Mouse (Mus musculus) testis, postnatal 14 days (tissue): ENCODE results near the gene Glrx5.

ENCODE experiments used
- DNase-seq: peaks from one replicate; pipeline ENCODE4 v3.0.0; 2021; ENCODE audit warnings: low spot score

The Glrx5 gene

GRCm38 (mm10) chr12:105004956-105005714 is 27.4 kb upstream of the Glrx5 start:
- no peak for DNase-seq

DNA sequence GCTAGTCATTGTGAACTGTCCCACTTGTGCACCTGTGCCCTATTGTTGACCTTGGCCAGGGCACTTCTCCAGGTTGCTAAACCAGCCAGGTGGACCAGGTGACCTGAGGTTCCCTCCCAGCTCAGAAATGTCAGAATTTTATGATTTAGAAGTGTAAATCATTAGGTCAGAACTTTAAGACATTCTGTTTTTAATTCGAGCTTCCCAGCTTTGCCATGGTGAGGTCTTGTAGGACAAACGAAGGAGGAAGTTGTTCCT is 26.8 kb upstream of the Glrx5 start:
- DNase-seq, result no peak

GRCm38 (mm10) chr12:105008150-105008549 is 24.3 kb upstream of the Glrx5 start:
- no peak for DNase-seq

DNA sequence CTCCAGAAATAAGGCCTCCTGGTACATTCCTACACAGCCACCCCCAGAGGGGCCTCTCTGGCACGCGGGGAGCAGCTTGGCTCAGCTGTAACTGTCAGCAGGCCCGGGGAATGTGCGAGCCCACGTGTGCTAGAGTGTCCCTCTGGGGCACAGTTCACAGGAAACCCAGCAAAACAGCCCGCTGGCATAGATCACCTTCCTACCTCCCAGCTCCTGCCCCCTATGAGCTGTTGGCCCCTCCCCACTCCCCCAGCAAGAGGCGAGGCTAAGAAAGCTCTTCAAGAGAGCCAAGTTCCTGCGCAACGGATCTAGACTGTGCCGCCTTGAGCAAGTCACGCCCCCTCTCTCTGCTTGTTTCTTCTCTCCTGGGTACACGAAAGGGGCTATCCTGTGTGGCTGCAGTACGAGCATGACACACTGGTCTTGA is 23.7 kb upstream of the Glrx5 start:
- no peak for DNase-seq

DNA sequence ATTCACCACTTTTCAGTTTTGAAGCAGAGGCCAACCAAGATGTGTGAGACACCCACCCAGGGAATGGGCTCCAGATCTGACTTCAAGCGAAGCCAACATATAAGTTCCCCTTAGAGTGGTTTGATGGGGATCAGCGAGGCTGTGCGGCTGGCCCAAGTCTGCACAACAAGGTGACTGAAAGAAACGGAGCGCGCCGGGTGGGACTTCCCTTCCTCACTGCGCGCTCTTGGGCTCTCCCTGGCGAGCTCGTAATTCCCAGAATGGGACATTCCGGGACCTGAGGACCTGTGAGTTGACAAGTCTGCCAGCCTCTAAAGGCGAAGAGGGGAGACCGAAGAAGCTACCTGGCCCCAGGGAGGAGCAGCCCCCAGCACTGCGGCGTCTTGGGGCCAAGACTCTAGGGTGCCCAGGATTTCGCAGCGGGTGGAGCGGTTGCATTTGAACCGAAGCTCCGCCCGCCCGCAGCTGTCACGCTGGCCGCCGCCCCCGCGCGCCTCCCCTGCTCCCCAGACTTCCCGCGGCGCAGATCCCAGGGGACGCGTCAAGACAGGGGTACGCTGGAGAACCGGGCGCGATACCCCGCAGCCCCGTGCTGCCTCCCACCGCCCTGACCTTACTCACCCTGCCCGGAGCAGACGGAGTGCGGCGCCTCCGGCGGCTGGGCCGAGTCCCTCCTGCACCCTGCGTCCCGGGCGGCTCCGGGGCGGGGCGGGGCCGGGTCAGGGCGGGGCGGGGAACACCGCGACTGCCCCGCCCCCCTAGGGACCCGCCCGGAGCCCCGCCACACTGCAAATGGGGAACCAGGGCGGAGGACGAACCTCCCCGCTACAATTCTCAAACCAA is 22.9 kb upstream of the Glrx5 start, which contains the start of gene Syne3:
Gene Syne3 (minus strand): TSS at position 440 of the 843 bp plus-strand sequence.
- no peak for DNase-seq

DNA sequence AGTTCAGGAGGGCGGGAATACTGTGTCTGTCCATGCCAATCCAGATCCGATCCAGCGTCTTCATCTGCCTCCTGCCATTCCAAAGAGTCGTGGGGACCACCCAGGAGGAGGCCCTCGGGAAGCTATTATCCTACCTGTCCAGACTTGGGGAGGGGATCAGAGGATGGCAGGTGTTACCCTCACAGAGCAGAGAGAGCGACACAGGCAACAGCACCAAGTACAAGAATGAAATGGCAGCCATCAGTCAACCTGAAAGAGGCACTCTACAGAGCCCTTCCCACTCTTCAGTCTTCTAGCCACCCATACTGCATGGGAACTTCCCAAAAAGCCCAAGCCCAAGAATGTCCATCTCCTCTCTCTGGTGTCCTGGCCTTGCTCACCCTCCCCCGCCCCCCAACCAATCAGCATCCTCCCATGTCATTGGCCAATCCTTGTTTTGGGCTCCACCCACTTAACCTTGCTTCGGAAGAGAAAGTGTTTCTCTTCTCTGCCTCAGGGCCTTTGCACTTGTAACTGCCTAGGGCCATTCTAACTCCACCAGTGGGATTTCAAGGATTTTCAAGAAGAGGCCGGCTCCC is 22.2 kb upstream of the Glrx5 start:
- no peak for DNase-seq

GRCm38 (mm10) chr12:105011589-105011988 is 20.9 kb upstream of the Glrx5 start:
- no peak for DNase-seq

DNA sequence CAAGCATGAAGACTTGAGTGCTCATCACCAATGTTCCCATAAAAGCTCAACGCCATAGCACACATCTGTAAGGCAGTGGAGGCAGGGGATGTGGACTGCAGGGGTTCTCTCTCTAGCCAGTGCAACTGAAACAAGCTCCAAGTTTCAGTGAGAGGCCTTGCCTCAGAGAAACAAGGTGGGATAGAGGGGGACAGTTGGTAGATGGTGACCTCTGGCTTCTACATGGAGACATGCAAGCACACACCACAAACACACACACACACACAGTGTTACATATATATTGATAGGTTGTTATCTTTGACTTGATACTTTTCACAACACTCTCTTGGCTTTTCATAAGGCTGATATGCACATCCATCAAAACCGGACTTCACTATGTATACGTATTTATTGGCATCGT is 20.2 kb upstream of the Glrx5 start:
- DNase-seq, result no peak

DNA sequence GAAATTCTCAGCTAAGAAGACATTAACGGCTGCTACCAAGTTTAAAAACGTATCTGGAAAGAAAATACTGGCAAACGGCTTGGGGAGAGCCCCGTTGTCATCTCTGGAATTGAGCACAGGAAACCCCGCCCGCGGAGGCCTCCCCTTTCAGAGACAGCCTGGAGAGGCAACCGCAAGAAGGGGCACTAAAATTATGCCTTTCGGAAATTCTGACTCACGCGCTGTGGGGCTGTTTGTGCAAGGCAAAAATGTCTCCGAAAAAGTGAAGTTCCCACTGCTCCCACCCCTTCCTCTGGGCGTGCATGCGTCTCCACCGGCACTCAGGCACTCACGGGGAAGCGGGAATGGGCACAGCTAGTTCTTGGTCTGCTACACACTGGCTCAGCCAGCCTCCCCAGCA is 19.4 kb upstream of the Glrx5 start:
- peak; percentile 63 for DNase-seq

GRCm38 (mm10) chr12:105016199-105016598 is 16.3 kb upstream of the Glrx5 start:
- DNase-seq, result no peak

- no peak for DNase-seq
Measured at GRCm38 (mm10) chr12:105016639-105017038, 15.8 kb upstream of the Glrx5 start.

DNA sequence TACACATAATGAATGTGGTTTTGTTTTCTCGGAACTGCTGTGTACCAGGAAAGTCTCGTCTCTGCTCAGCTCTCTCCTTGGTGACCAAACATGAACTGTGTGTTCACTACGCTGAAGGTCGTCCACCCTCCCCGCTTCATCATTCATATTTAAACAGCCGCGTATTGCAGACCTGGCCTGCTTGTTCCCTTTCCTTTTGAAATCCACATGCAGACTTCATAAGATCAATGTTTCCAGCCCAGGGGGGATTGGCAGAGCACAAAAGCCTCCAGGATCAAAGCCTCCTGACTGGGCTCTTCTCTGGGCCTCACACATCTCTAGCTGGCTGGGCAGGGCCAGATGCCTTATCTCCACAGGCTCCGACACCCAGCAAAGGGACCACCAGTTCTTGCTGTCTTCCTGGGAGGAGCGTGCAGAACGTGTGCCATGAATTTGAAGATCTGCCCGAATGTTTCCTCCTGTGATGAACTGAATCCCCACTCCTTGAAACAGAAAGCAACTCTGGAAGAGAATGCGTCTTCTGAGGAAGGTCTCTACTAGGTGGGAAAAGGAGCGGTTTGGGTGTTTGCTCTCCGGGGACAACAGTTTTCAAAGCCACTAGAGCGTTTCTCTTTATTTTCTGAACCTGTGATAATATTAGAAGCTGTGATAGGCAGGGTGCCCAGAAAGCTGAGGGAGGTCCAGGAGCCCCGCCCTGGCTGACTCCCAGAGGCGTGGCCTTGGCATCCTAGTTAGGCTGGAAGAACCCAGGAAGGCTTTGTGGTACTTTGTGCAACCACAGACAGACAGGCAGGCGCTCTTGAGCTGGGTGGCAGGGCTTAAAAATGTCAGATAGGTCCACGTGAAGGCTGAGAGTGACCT is 12.9 kb upstream of the Glrx5 start:
- DNase-seq, result peak; percentile 79

DNA sequence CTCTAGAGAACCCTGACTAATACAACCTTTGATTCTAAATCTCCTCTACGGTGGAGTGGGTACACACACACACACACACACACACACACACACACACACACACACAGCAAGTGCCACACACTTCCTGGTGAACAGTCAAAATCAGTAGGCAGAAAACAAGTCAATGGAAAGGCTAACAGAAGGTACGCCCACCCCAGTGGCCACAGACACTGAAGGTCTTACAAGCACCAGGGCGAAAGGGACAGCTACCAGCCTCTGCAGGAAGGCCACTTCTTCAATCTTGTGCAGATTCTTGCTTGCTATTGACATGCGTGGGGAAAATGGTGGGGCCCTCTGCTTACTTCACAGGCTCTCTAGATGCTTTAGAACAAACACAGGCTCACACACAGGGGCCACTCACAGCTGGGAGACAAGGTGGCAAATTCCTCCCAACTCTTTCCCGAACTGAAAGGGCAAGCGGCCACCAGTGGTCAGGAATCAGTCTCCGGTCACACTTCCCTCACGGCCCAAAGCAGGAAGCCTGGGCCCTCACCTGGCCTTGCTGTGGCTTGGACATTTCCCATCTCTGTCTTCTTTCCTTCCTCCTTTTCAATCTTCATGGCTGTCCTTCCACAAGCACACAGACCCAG is 10.9 kb upstream of the Glrx5 start:
- DNase-seq, result no peak

GRCm38 (mm10) chr12:105022141-105022540 is 10.3 kb upstream of the Glrx5 start:
- DNase-seq, result no peak

DNA sequence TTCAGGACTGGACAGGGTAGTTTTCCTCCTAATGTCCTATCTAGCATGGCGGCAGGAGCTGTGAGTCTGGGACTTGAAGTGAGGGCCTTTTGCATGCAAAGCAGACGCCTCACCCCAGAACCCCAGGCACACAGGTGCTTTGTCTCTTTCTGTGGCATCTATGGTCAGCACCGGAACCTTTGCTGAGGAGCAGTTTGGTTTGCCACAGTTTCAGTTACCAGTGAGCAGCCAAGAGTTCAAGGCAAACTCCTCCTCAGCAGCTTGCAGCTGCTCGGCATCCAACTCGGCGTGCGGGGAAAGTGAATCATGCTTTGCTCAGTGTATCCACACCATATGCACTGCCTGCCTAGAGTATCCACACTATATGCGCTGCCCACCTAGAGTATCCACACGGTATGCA is 9.7 kb upstream of the Glrx5 start:
- no peak for DNase-seq

DNA sequence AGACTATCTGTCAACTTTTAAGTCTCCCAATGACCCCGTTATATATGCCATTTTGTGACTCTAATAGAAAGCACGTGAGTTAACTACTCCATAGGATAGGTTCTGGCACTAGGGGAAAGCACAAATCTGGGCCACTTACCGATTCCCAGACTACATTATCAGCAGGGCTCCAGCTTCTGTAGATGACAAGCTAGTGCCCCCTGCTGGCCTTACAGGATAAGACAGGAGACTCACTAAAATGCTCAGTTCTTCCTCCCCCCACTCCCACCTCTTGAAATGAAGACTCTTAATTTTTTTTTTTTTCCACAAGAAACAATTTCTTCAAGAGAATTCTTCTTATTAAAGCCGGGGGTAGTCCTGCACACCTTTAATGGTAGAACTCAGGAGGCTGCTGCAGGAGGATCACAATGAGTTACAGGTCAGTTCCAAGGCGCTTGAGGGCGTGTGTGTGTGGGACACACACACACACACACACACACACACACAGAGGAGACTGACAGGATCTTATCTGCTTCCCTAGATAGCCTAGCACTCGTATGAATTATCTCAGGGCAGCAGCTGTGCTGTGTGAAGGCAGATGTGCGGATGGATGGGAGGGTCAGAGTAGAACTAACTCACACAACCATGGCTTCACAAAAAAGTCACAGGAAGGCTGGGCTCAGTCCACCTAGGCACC is 7.1 kb upstream of the Glrx5 start:
- DNase-seq, result no peak

GRCm38 (mm10) chr12:105025947-105026586 is 6.4 kb upstream of the Glrx5 start:
- DNase-seq, result no peak

DNA sequence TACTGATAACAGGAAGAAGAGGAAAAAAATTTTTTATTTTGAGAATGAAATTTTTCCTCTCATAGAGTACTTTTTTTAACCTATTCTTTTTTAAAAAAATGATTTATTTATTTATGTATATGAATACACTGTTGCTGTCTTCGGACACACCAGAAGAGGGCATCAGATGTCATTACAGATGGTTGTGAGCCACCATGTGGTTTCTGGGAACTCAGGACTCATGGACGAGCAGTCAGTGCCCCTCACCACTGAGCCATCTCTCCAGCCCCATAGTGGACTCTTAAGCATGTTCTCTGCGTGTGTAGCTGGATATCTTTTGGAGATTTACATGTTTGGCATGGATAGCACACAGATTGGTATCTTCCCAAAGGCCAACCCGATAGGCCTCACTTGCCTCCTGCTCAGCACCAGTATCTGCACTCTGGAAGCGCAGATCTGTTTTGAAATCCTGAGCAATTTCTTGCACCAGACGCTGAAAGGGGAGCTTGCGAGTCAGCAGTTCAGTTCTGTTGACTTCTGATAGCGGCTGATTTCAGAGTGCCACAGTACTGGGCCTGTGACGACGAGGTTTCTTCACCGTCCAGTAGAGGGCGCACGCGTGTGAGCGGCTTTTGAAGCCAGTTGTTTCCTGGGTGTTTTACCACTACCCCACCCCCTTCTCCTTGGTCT is 5.0 kb upstream of the Glrx5 start:
- peak; percentile 59 for DNase-seq

DNA sequence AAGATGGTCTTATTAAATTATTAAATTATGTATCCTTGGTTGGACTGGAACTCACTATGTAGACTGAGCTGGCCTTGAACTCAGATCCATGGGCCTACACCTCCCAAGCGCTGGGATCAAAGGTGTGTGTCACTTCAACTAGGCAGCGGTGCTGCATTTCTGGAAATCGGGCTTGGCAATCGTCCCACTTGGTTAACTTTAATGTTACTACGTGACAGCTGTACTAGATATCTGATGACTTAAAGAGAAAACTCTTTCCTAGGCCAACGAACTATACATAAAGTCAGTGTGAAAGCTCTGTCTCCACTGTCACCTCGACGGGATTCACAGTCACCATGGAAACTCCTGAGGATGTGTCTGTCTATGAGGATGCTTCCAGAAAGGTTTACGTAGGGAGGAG is 2.6 kb upstream of the Glrx5 start:
- DNase-seq, result no peak
